Mouse (Mus musculus) heart, embryonic 14.5 days (tissue): Measurements from ENCODE around the gene Rom1. TPM values are rescaled to one million over a fixed set of nuclear protein-coding genes. Genes with fewer than 3 reads are reported as not detected.

Source experiments
- ATAC-seq: fragments of 200-750 bp; cut with Nextera tagmentation; 2 replicates; pipeline ENCODE4 v1.8.0; 2017; ENCODE audit warnings: low read depth, moderate TSS enrichment; ENCODE audit not compliant: insufficient number of reproducible peaks, insufficient read depth, low FRiP score
- H3K27ac ChIP-seq, 2 experiments: fragments of 200-500 bp in 1 of 2; fragments of 300-500 bp in 1 of 2; sonication (generic) in 1 of 2; replicated peaks in 1 of 2; 2 replicates each; pipeline ENCODE4 v1.5.1; 2012 to 2014; ENCODE audit warnings: low read depth in 2 of 2, low read length in 2 of 2, control low read depth in 1 of 2, mild to moderate bottlenecking in 1 of 2, mixed read lengths in 1 of 2; ENCODE audit not compliant: control insufficient read depth in 1 of 2, insufficient read depth in 1 of 2
- H3K27me3 ChIP-seq: fragments of 300-500 bp; sonication (generic); 2 replicates; pipeline ENCODE4 v1.6.1; 2014; ENCODE audit warnings: mild to moderate bottlenecking, low read length, control low read depth; ENCODE audit not compliant: control insufficient read depth, insufficient read depth
- H3K36me3 ChIP-seq: fragments of 300-500 bp; sonication (generic); 2 replicates; pipeline ENCODE4 v1.6.1; 2014; ENCODE audit warnings: mild to moderate bottlenecking, control low read depth, low read length, mixed read lengths; ENCODE audit not compliant: control insufficient read depth, insufficient read depth
- H3K4me1 ChIP-seq, 2 experiments: fragments of 200-500 bp in 1 of 2; fragments of 300-500 bp in 1 of 2; sonication (generic) in 1 of 2; 2 replicates each; pipeline ENCODE4 v1.6.1; 2012 to 2014; ENCODE audit warnings: low read length in 2 of 2, control low read depth in 1 of 2, mixed read lengths in 1 of 2; ENCODE audit not compliant: control insufficient read depth in 2 of 2, insufficient read depth in 2 of 2
- H3K4me2 ChIP-seq: fragments of 300-500 bp; sonication (generic); 2 replicates; pipeline ENCODE4 v1.6.1; 2014; ENCODE audit warnings: mild to moderate bottlenecking, low read length
- H3K4me3 ChIP-seq, 2 experiments: fragments of 200-500 bp in 1 of 2; fragments of 300-500 bp in 1 of 2; sonication (generic) in 1 of 2; 2 replicates each; pipeline ENCODE4 v1.5.1; 2012 to 2014; ENCODE audit warnings: low read length in 2 of 2, mild to moderate bottlenecking in 2 of 2, control low read depth in 1 of 2, low read depth in 1 of 2, moderate library complexity in 1 of 2; ENCODE audit not compliant: control insufficient read depth in 1 of 2, insufficient read depth in 1 of 2
- H3K9ac ChIP-seq: fragments of 300-500 bp; sonication (generic); 2 replicates; pipeline ENCODE4 v1.6.1; 2014; ENCODE audit warnings: mild to moderate bottlenecking, low read length
- H3K9me3 ChIP-seq: fragments of 300-500 bp; sonication (generic); 2 replicates; pipeline ENCODE4 v1.6.1; 2016; ENCODE audit warnings: low read length, control low read depth; ENCODE audit not compliant: control insufficient read depth
- WGBS: fragments of 180-500 bp; shearing (Covaris S2); extraction: QIAGEN DNeasy Blood & Tissue Kit; methylation state at CpG from one replicate; pipeline ENCODE4 v1.1.7; 2014; 5-methylcytosine and 5-hydroxymethylcytosine counted together
- polyA plus RNA-seq: library from polyadenylated mRNA; unstranded; fragments of >200 nt; fragmentation: Nextera tagmentation; extraction: Ambion mirVana; gene quantifications from 2 replicates; pipeline ENCODE4 v1.2.1, GENCODE M21; 2014

Rom1 gene
- polyA plus RNA-seq, 1 experiment from 2014 or later = 1.6 TPM

- no peak for ATAC-seq
- Histone ChIP-seq H3K9ac (peak overlapping the region; percentile 69; the same call in 1 of the 2 replicates), H3K27me3 (no peaks in the 10 kb centered on the region), H3K4me1 (peaks cover 0 to 15% of the 10 kb centered on the region in 2 experiments; a peak in 1 of 4 replicates), H3K36me3 (peaks cover 73% of the 10 kb centered on the region), H3K27ac (no peak overlapping the region; a peak in 1 of 4 replicates), H3K4me2 (no peak overlapping the region), H3K4me3 (no peak overlapping the region; a peak in 1 of 4 replicates), H3K9me3 (no peaks in the 10 kb centered on the region)
- WGBS = 85% methylated on average over 9 of the region's 9 CpGs
Measured at GRCm38 (mm10) chr19:8952241-8952640, 23.1 kb upstream of the Rom1 start.

DNA sequence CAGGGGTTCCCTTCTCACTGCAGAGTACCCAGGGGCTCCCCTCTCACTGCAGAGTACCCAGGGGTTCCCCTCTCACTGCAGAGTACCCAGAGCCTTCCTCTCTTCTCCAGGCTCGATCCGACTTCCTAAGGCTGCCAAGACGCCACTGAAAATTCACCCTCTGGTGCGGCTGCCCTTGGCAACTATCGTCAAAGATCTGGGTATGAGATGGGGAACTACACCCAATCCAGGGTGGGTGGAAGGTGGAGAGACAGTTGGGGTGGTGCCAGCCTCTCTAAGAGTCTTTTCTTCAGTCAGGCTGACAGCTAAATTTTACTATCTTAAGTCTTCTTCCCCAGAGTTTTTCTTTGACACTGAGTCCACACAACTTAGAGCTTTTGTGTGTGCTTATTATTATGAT lies 21.0 kb upstream of the Rom1 start:
- WGBS = 90% methylated on average over 5 of the region's 5 CpGs
- Histone ChIP-seq H3K4me1 (peaks cover 0 to 18% of the 10 kb centered on the region in 2 experiments; a peak in 1 of 4 replicates), H3K36me3 (peaks cover 75% of the 10 kb centered on the region), H3K27me3 (no peaks in the 10 kb centered on the region), H3K9me3 (no peaks in the 10 kb centered on the region), H3K9ac (no peak overlapping the region), H3K4me2 (no peak overlapping the region), H3K4me3 (no peak overlapping the region), H3K27ac (no peak overlapping the region)
- ATAC-seq = no peak

- Histone ChIP-seq H3K9me3 (no peaks in the 10 kb centered on the region), H3K27me3 (no peaks in the 10 kb centered on the region), H3K27ac (no peak overlapping the region), H3K9ac (no peak overlapping the region), H3K4me3 (no peak overlapping the region), H3K36me3 (peaks cover 83% of the 10 kb centered on the region), H3K4me1 (peaks cover 7 to 27% of the 10 kb centered on the region in 2 experiments), H3K4me2 (no peak overlapping the region)
- no peak for ATAC-seq
- 81% methylated on average over 7 of the region's 7 CpGs for WGBS
Measured at GRCm38 (mm10) chr19:8946929-8947328, 17.8 kb upstream of the Rom1 start.

DNA sequence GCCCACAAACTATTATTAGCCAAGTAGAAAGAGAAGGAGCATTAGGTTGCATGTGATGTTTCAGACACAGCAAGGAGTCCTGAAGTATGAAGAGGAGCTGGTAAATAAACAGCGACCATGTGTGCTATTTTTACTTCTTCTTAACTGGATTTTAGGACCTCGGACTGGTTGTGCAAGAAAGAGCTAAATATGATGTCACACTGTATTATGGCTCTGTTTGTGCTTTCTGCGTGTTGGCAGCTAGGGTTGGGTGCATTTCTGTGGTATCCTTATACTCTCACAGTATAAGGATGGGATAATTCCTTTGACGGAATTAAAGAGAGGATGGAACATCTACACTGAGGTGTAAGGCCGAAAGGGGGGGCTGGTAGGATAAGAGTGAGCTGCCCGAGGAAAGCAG lies 16.1 kb upstream of the Rom1 start:
- peak overlapping the region; percentile 25 to 43; a peak in 2 of 4 replicates for H3K27ac ChIP-seq

GRCm38 (mm10) chr19:8944750-8945149 lies 15.6 kb upstream of the Rom1 start:
- ATAC-seq = no peak
- Histone ChIP-seq H3K36me3 (peaks cover 63% of the 10 kb centered on the region), H3K27ac (peak overlapping the region; percentile 25 to 43; a peak in 2 of 4 replicates), H3K27me3 (no peaks in the 10 kb centered on the region), H3K4me1 (peaks cover 12 to 37% of the 10 kb centered on the region in 2 experiments), H3K4me2 (peak overlapping the region; percentile 79), H3K9ac (peak overlapping the region; percentile 45; the same call in 1 of the 2 replicates), H3K9me3 (no peaks in the 10 kb centered on the region), H3K4me3 (peak overlapping the region; percentile 22 to 27)
- 31% methylated on average over 5 of the region's 5 CpGs for WGBS

More for the DNA sequence above, 16.1 kb upstream of the Rom1 start:
- Histone ChIP-seq H3K4me2 (peak overlapping the region; percentile 79), H3K4me1 (peaks cover 12 to 37% of the 10 kb centered on the region in 2 experiments), H3K27me3 (no peaks in the 10 kb centered on the region), H3K4me3 (peak overlapping the region in 1 of 2 experiments; percentile 22; a peak in 2 of 4 replicates), H3K9ac (0 out of 2 replicates have a peak overlapping the region, but pooled peaks have one; percentile 45), H3K9me3 (no peaks in the 10 kb centered on the region), H3K36me3 (peaks cover 66% of the 10 kb centered on the region)
- no peak for ATAC-seq
- WGBS = 70% methylated on average over 6 of the region's 6 CpGs

GRCm38 (mm10) chr19:8944062-8944461 lies 14.9 kb upstream of the Rom1 start:
- Histone ChIP-seq H3K9ac (0 out of 2 replicates have a peak overlapping the region, but pooled peaks have one; percentile 7), H3K36me3 (peaks cover 64% of the 10 kb centered on the region), H3K27me3 (no peaks in the 10 kb centered on the region), H3K27ac (0 out of 4 replicates have a peak overlapping the region, but pooled peaks of 1 of the 2 experiments have one; percentile 1), H3K9me3 (no peaks in the 10 kb centered on the region), H3K4me3 (peak overlapping the region in 1 of 2 experiments; percentile 99; a peak in 1 of 4 replicates), H3K4me2 (peak overlapping the region; percentile 79), H3K4me1 (peaks cover 12 to 37% of the 10 kb centered on the region in 2 experiments)
- no peak for ATAC-seq
- WGBS = 37% methylated on average over 5 of the region's 5 CpGs

GRCm38 (mm10) chr19:8943047-8943446 lies 13.9 kb upstream of the Rom1 start:
- Histone ChIP-seq H3K9ac (peak overlapping the region; percentile 99), H3K4me3 (peak overlapping the region; percentile 74 to 99), H3K4me2 (peak overlapping the region; percentile 79), H3K36me3 (peaks cover 64% of the 10 kb centered on the region), H3K27ac (peak overlapping the region in 1 of 2 experiments; percentile 99; a peak in 1 of 4 replicates), H3K4me1 (peaks cover 12 to 37% of the 10 kb centered on the region in 2 experiments), H3K27me3 (no peaks in the 10 kb centered on the region), H3K9me3 (no peaks in the 10 kb centered on the region)
- no peak for ATAC-seq
- 55% methylated on average over 2 of the region's 2 CpGs for WGBS
